Mouse (Mus musculus) spleen, adult 18-20 months (tissue): ENCODE measurements at regions not wholly inside any gene's neighbourhood (a gene's known extent, or its start where the extent isn't known, plus 50 kb on each side); places are given as distances from the start of the nearest gene placed in this dataset.
A peak's percentile ranks its signal among the peaks of the same experiment; 100 is the strongest.
"Not testable (repeated sequence)": the region's sequence is repeated elsewhere in the genome, so short reads cannot be mapped to it uniquely, and the experiment has no call there.

Experiments used
- DNase-seq, 2 experiments: peaks; one replicate each; pipeline ENCODE4 v3.0.0; 2022; ENCODE audit warnings: mixed read lengths in 2 of 2

DNA sequence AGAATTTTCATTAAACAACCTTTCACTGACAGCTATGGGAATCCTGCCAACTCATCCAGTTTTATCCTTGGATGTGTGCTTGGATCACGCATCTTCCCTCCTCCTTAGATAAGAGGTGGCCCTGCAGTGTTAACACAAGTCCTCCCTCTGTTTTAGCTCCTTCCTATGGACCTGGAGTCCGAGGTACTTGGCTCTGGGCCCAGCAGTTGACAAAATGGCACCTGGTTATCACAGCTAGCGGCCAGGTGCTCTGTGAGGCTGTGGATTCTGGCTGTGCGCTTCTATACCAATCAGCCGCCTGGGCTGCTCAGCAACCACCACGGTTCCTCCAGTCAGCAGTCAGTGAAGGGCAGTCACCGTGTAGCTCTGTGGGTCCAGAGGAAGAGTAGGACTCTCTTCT is 157.4 kb downstream of the Prdm2 start:
- DNase-seq, result no peak

DNA sequence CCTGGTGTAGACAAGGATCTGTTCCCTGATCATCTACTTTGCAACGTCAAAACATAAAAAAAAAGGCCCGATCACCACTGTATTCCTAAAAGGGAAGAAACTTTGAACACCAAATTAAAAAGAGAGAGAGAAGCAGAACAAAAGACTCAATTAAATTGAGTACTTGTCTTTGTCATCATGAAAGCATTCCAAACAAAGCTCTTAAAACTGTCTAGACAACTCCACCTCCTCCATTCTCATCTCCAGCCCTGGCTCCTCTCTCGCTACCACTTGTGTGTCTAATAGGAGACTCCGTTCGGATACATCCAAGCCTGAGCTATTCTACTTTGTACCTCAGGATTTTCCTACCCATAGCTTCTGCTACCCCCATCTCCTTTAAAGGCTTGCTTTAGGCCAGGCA is 159.8 kb downstream of the Prdm2 start:
- no peak for DNase-seq

DNA sequence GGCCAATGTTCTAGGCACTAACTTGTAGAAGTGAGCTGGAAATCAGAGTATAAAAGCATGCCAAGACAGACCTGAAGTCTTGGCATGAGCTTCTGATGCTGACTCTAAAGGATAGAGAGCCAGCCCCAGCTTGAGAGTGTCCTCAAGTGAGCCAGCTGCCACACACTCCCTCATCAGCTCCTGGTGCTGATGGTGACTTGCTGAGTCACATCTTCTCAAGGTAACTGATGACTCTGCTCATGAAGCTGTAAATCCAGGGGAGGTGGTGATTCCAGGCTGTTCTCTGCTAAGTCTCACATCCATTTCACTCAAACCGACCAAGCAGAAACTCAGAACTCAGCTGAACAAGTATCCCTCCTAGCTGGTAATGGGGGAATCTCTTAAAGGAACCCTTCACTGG is 161.6 kb downstream of the Prdm2 start:
- DNase-seq, result no peak

DNA sequence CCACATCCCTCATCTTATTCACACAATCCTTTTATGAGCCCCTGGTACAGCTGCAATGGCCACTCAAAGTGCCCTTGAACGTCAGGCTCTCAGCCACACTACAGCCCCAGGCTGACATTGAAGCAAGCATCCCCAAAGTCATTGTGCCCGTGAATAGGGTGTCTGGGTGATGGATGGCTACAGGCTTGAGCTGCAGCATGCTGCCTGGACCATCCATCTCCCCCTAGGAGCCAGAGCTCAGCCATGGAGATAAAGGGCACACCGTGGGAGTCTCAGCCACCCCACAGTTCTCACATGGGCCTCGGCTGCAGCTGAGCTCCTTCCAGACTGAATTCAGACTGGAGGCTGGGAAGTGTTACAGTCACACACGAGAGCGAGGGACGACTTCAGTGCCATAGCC is 167.6 kb downstream of the Prdm2 start:
- DNase-seq, result no peak

DNA sequence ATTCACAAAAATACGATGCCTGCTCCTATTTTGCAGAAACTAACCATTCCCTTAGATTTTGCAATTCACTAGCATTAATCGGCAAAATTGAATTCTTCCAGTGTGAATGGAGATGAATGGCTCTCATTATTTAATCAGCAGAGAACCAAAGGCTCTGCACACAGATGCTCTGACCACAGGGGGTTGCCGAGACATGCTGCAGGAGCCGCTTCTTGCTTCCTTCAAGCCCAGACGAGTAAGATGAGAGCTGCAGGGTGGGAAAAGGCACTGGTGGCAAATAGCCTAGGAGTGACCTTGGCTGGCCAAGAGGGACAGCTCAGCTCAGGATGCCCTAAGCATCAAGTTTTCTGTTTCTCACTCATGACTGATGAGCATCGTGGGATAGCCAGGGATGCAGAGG is 170.0 kb downstream of the Prdm2 start:
- no peak for DNase-seq

DNA sequence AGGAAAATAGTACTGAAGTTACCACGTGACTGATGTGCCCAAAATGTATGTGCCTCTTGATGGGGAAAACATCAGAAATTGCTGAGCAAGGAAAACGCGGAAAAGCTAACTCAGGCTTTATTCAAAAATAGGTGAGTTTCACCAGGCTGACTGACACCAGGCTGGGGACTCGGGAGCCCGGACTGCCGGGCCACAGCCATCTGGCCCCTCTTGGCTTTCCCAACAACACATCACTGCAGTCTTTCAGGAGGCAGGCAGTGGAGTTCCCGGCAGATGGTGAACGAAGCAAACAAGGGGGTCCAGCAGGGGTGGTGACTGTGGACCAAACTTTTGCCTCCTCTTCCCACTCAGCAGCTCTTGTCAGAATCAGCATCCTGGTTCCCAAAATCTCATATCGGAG is 174.2 kb downstream of the Prdm2 start:
- DNase-seq, result no peak

DNA sequence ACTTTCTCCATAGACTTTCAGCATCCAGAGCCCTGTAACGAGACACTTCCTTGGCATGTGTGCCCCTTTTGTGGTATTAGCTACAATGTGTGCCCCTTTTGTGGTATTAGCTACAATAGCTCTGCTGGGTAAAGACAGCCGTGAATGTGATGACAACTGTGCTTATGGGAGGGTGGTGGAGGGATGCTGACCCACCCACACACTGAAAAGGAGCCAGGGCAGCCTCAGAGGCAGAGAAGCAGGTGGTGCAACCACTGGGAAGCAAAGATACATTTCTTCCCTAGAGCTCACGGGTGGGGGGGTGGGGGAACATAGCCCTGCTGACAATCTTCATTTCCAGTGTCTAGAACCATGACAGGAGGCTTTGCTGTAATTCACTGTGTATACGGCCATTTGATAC is 176.1 kb downstream of the Prdm2 start:
- DNase-seq, result no peak

DNA sequence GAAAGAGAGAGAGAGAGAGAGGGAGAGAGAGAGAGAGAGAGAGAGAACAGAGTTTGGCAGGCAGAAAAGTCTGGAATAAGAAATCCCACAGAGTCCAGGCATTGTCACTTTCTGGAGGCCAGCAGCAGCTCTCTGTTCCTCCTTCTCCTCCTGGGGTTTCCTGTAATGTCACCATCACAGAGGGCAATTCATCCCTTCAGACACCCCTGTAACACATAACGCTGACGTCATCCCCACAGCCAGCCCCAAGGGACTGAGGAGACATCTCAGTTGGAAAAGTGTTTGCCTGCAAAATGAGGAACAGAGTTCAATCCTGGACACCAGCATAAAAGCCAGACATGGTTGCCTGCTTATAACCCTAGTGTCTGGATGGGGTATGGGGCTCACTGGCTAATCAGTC is 177.7 kb downstream of the Prdm2 start:
- DNase-seq, result not testable (repeated sequence)

DNA sequence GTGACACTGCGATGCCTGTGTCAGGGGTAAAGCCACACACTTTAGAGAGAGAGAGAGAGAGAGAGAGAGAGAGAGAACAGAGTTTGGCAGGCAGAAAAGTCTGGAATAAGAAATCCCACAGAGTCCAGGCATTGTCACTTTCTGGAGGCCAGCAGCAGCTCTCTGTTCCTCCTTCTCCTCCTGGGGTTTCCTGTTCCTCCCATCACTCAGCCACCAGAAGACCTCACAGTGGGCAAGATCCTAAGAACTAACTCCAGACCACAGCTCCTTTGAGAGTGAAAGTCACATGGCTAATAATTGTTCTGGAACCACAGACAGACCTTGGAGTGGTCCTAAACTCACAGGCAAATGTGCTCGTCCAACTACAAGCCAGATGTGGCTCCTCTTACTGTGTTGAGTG is 178.5 kb downstream of the Prdm2 start:
- DNase-seq, result not testable (repeated sequence)

DNA sequence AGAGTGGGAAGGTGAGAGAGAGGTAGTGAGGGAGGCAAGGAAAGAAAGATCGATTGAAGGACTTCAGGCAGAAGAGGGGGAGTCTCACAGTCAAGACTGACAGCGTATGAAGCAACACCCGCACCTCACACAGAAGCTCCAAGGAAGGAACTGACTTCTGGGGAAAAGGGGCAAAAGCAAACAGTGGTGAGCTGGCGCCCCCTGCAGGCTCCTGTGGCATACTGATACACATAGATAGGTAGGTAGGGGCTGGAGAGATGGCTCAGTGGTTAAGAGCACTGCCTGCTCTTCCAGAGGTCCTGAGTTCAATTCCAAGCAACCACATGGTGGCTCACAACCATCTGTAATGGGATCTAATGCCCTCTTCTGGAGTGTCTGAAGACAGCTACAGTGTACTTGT is 183.0 kb downstream of the Prdm2 start:
- DNase-seq, result not testable (repeated sequence)

DNA sequence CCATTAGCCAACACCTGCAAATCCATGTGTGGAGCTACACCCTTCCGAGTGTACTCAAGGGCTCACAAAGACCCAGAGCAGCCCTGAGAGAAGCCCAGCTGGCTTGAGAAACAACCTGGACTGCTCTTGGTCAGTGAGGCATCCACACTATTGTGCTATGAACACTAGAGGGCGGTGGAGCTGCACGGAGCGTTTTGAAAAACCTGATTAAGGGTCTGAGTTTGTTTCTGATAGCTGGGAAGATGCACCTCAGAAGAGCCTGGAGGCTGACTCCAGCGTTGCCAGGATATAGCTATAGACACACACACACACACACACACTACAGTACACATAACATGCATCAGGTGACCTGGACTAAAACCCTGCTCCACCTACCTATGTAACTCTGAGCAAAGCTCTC is 185.5 kb downstream of the Prdm2 start:
- DNase-seq, result peak; percentile 16 to 37

DNA sequence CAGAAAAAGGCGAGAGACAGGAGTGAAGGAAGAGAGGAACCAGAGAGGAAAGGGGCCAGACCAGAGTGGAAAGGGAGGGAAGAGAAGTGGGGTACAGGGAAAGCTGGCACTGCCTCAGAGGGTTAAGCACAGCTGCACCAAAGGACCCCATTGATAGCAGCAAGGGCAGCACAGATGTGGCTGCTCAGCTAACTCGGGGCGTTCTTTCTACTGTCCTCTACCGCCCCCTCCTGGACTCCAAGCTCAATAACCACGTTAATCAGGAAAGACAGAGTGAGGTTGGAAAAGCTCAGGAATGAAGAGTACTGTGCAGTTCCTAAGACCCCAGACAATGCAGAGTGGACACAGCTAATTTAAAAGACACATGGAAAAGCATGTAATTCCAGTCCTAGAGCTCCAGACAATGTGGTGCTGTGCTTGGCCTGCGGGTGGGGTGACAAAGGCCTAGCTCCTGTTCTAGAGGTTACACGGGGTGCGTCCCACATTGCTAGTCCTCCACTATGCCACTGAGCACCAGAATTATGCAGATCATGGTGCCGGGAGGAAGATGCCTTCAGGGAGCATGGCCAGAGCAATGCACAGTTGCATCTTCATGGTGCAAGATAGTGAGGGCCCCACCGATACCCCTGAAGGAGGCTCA is 191.4 kb downstream of the Prdm2 start:
- peak in 1 of 2 experiments; percentile 22 for DNase-seq

DNA sequence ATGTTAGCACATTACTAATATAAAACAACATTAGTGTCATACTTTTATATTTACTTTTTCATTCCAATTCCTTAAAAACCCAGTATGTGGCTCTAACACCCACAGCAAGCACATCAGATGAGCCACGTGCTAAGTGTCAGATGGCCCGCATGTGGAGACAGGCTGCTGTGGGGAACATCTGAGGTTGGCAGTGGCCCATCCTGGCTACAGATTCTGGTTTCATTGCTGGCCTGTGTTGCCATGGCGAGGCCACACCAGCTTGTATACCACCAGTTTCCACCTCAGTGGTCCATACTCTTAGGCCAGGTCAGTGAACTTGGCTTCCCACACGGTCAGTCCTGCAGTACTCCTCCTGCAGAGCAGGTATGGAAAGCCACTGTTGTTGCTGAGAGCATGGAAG is 192.1 kb downstream of the Prdm2 start:
- no peak for DNase-seq

DNA sequence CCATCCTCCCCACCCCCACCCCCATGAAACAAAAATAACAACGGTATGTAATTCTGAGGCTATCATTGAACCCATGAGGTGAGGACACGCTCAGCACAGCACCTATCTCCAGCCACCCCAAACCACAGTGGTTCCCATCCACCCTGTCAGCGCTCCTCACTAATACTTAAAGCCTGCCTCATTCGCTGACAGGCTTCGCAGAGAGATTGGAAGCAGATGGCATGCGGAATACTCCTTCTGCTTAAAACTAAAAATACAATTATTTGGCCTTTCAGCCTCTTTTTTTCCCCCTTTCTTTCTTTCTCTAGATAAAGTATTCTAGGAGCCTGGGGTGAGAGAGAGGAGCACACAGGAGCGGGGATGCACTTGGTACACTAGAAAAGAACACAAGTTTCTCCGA is 199.9 kb downstream of the Prdm2 start:
- DNase-seq, result no peak

DNA sequence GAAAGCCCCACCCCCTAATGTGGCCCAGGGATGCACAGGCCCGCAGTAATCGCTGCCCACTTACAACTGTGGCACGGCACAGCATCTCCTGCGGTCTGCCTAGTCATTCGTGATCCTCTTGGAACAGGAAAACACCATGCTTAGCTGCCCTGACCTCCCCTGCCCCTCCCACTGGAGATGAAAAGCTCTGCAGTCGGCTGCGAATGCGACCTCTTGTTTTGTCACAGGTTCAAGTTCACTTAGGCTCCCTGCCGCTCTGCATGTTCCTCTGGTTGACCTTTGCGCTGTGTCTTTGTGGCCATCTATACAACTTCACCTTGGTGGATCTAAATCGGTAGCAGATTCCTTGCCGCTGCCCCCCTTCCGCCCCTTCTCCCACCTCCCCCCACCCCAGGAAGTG is 210.8 kb downstream of the Prdm2 start:
- no peak for DNase-seq

DNA sequence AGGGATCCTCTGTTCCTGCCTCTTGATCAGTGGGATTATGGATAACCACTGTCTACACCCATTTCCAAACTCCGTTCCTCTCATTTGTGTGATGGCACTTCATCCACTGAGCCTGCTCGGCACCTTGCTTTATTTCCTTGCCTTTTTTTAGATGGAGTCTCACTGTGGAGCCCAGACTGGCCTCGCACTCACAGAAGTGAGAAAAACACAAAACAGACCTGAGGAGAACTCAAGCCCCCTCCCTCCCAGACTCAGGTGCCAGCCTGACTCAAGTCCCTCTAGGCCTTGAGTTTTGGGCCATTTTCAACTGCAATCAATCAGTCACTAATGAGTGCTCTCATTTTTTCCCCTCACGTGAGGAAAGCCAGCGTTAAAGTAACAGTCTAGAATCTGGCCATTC is 211.3 kb downstream of the Prdm2 start:
- no peak for DNase-seq

DNA sequence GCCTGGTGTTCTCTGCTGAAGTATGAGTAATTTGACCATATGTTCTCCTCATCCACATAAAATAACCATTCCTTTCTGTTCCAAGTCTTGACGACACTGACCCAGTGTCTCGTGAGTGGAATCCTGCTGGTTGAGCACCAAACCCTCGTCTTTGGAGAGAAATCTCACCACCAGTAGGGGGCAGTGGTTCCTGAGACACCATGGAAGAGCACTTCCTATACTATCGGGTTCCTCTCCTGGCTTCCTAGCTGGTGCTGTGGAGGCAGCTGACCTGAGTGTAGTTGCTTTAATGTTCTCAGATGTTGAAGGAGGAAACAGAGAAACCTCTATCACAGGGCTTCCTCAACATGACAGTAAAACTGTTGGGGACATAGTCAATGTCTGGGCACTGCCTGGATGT is 216.4 kb downstream of the Prdm2 start:
- no peak for DNase-seq

DNA sequence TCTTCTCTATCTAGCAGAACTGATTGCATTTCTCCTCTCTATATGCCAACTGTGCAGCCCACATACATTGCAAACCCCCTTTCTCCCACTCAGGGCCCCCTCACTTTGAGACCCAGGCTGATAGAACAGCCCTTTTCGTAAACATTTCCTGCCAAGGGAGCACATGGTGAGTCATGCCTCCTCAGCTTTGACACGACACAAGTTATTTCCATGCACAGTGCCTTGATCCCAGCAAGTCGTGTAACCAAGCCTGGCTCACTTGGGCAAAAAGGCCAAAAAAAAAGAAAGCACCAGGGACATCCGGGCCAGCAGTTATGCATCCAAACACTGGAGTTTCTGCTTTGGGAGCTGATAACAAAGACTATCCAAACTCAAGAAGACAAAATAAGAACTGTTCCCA is 221.4 kb downstream of the Prdm2 start:
- DNase-seq, result no peak

DNA sequence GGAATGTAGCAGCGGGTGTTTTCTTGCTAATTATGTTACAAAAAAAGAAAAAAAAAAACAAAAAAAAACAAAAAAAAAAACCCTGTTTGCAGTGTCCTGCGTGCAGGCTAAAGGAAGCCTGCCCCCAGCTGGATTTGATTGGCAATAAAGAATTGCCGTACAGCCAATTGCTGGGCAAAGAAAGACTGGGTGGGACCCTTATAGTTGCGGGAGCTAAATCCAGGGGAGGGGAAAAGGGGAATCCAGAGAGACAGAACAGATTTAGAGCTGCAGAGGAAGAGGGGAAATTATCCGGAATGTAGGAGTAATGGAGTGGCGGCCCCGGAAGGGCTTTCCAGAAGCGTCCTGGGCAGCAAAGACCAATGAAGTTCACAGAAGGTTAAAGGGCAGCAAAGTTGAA is 223.6 kb downstream of the Prdm2 start:
- no peak for DNase-seq

DNA sequence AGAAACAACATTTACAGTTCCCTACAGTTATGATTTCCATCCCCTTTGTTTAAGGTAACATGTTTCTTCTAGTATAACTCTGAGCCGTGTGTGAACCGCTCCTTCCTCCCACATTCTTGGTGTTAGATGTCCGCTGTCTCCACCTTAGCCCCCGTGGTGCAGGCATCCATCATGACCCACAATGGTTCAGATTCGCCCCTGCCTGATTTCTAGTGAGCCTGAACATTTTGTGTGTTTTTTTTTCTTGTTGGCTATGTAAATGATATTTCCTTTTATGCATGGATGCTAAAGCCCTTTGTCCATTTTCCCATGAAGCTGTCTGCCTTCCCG is 229.5 kb downstream of the Prdm2 start:
- DNase-seq, result no peak

DNA sequence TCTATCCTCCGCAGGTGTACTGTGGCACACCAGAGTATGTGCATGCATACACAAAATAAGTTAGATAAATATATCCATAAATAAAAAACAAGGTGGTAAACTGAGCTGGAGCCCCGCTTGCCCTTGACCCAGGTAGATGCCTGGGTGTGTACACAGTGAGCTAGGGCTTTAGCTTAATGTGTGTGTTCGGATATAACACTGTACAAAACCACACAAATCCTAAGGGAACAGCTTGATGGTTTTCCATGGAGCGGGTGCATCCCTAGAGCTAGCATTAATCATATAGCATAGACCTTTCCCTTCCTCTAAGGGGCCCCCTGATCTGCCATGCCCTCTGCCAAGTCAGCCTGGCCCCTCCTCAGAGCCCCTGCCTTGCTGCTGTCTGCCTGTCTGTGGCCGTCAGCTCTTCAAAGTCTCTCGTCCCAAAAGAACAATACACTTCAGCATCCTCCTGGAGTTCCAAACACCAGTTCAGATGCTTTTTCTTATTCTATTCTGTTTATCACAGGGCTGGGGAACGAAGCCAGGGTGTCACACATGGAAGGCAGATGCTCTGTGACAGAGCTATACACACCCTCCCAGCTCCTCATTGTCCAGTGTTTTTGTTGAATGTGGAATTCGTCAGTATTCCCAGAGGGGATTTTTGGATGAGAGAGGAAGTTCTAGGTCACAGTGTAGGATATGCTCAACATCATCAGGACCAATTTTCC is 230.1 kb downstream of the Prdm2 start:
- DNase-seq, result no peak

DNA sequence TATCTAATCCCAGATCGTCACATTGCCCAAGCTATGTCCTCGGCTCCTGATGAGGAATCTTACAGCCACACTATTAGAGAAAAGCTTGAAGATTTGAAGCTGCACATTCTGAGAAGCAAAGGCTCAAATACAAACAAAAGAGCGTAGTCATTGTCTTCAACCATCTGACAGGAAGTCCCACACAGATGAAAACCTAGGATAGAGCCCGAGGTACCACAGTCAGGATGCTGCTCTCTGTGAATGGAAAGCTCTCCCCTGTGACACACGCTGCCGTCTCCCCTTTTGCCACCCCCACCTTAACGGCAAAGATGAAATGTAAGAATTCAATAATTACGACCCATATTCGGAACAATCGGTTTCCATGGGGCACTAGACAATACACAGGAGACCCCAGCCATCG is 237.2 kb downstream of the Prdm2 start:
- DNase-seq, result no peak

DNA sequence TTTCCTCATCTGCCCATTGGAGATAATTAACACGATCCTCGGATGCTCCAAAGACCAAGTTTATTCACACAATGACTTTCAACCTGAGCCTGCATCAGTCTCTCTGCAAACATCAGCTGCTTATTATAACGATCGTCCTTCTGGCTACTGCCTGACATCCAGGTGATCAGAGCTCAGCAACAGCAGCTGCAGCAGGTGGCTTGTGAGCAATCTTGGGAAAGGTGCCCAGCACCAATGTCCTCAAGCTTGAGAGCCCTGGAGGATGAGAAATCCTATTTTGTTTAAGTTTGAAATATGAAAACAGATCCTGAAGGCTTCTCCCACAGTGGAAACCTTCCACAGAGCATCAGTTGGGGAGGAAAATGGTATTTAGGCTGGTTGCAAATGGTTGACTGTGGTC is 242.8 kb downstream of the Prdm2 start:
- DNase-seq, result no peak

DNA sequence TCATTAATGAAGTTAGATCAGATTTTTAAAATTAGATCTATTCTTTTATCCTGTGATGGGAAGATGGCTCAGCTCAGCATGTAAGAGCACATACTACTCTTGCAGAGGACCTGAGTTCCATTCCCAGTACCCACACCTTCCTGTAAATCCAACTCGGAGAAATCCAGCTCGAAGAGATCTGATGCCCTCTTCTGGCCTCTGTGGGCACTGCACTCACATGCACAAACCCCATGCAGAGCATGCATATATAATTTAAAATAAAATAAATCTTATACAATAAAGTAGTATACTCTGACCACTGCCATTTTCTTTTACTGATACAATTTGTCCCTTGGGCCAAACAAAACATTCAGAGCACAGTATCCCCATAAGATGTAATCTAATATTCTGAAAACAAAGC is 245.2 kb downstream of the Prdm2 start:
- DNase-seq, result no peak

DNA sequence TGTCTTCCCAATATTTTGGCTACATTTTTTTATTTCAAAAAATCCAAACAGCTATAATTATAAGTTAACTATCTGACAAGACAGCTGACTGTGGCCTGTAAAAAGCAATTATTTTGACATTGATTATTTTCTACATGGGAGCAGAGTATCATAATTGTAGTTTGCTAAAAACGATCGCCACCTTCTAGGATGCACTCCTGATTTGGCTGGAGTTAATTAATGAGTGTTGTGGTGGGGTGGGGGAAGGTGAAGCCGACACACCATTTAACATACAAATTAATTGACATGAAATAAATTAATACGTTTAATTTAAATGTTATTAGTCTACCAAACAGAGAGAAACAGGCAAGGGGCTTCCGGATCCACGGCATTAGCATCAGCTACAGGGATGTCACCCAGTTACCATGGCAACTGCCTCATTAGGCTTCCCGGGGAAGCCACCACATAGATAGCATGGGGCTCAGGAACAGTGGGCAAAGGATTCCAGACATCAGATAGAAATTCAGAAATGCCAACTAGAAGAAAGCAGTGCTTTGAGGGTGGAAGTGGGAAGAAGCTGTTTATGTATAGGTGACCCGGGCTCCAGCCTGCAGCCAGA is 255.9 kb downstream of the Prdm2 start:
- no peak for DNase-seq
